Mouse (Mus musculus): ENCODE data around the gene Dcaf17. TPM values are rescaled to one million over a fixed set of nuclear protein-coding genes. Genes with fewer than 3 reads are reported as not detected.

The Dcaf17 gene
- 9.4 and 9.6 TPM in 2 replicates for total RNA-seq (2015)
- total RNA-seq (2017) = 15.1 and 28.8 TPM in 2 replicates

GRCm38 (mm10) chr2:71055300-71056114 is at the start of gene Dcaf17, which contains the start of gene Mettl8:
Gene Dcaf17, plus strand, starts transcription at chr2:71055328.
Gene Mettl8, minus strand, starts transcription at chr2:71055583.
- peak; percentile 94 for ATAC-seq (replicated peaks; ENCODE audit: poor library complexity)

- no peak for ATAC-seq (replicated peaks; ENCODE audit: poor library complexity)
These were observed 43.3 kb upstream of the Dcaf17 start for GRCm38 (mm10) chr2:71011816-71012215.

- no peak for ATAC-seq (replicated peaks; ENCODE audit: poor library complexity)
These were observed 41.6 kb upstream of the Dcaf17 start for GRCm38 (mm10) chr2:71013521-71013920.

- ATAC-seq (replicated peaks; ENCODE audit: poor library complexity) = no peak
These were observed 35.9 kb upstream of the Dcaf17 start for GRCm38 (mm10) chr2:71019277-71019676.

GRCm38 (mm10) chr2:71019704-71020375 is 35.3 kb upstream of the Dcaf17 start:
- peak; percentile 63 for ATAC-seq (replicated peaks; ENCODE audit: poor library complexity)

GRCm38 (mm10) chr2:71020674-71021073 is 34.5 kb upstream of the Dcaf17 start:
- no peak for ATAC-seq (replicated peaks; ENCODE audit: poor library complexity)

GRCm38 (mm10) chr2:71022991-71023390 is 32.1 kb upstream of the Dcaf17 start:
- ATAC-seq (replicated peaks; ENCODE audit: poor library complexity) = no peak

GRCm38 (mm10) chr2:71023986-71024385 is 31.1 kb upstream of the Dcaf17 start:
- no peak for ATAC-seq (replicated peaks; ENCODE audit: poor library complexity)

- ATAC-seq (replicated peaks; ENCODE audit: poor library complexity) = no peak
These were observed 29.4 kb upstream of the Dcaf17 start for GRCm38 (mm10) chr2:71025576-71026315.

GRCm38 (mm10) chr2:71026787-71027186 is 28.3 kb upstream of the Dcaf17 start:
- peak; percentile 92 for ATAC-seq (replicated peaks; ENCODE audit: poor library complexity)

- no peak for ATAC-seq (replicated peaks; ENCODE audit: poor library complexity)
These were observed 27.5 kb upstream of the Dcaf17 start for GRCm38 (mm10) chr2:71027631-71028030.

GRCm38 (mm10) chr2:71030663-71031062 is 24.5 kb upstream of the Dcaf17 start:
- ATAC-seq (replicated peaks; ENCODE audit: poor library complexity) = no peak

- ATAC-seq (replicated peaks; ENCODE audit: poor library complexity) = peak; percentile 83
These were observed 22.9 kb upstream of the Dcaf17 start for GRCm38 (mm10) chr2:71031973-71032794.

- ATAC-seq (replicated peaks; ENCODE audit: poor library complexity) = no peak
These were observed 22.1 kb upstream of the Dcaf17 start for GRCm38 (mm10) chr2:71033014-71033413.

- no peak for ATAC-seq (replicated peaks; ENCODE audit: poor library complexity)
These were observed 21.1 kb upstream of the Dcaf17 start for GRCm38 (mm10) chr2:71033987-71034386.

- ATAC-seq (replicated peaks; ENCODE audit: poor library complexity) = peak; percentile 44
These were observed 17.7 kb upstream of the Dcaf17 start for GRCm38 (mm10) chr2:71037447-71037846.

- peak; percentile 90 for ATAC-seq (replicated peaks; ENCODE audit: poor library complexity)
These were observed 15.5 kb upstream of the Dcaf17 start for GRCm38 (mm10) chr2:71039522-71040121.

GRCm38 (mm10) chr2:71046151-71046550 is 9.0 kb upstream of the Dcaf17 start:
- ATAC-seq (replicated peaks; ENCODE audit: poor library complexity) = no peak

- peak; percentile 55; the same call in 1 of the 2 replicates for ATAC-seq (replicated peaks; ENCODE audit: poor library complexity)
These were observed 8.3 kb upstream of the Dcaf17 start for GRCm38 (mm10) chr2:71046751-71047320.

- peak; percentile 25; the same call in 1 of the 2 replicates for ATAC-seq (replicated peaks; ENCODE audit: poor library complexity)
These were observed 6.2 kb upstream of the Dcaf17 start for GRCm38 (mm10) chr2:71048896-71049295.

All from megakaryocyte progenitor cell, adult 5-6 weeks (primary cell).